Mouse (Mus musculus): Measurements from ENCODE around the gene Wasf2.

DNA sequence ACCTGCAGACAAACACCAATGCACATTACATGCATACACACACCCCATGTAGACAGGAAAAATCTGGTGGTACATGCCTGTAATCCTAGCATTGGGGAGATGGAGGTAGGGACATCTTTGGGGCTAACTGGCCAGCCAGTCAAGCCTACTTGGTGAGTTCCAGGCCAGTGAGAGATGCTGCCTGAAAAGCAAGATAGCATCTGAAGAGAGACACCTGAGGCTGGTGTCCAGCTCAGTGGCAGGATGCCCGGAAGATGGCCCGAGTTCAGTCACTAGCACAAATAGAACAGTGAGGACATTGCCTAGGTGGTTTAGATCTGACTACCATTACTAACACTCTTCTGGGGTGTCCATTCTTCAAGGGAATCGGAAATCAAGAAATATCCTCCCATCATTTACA lies 49.4 kb upstream of the Wasf2 start:
- TF ChIP-seq CTCF (IDR thresholded peaks at IDR 0.05; ENCODE audit: extremely low read depth, insufficient read depth, low read length) (no peak), POLR2A (IDR thresholded peaks at IDR 0.05; ENCODE audit: extremely low read depth, insufficient read depth, low read length) (no peak)

All from cortical plate, adult 2 months (tissue).